26 mouse cellular contexts compared by ENCODE assay signal in the genomic region with DNA sequence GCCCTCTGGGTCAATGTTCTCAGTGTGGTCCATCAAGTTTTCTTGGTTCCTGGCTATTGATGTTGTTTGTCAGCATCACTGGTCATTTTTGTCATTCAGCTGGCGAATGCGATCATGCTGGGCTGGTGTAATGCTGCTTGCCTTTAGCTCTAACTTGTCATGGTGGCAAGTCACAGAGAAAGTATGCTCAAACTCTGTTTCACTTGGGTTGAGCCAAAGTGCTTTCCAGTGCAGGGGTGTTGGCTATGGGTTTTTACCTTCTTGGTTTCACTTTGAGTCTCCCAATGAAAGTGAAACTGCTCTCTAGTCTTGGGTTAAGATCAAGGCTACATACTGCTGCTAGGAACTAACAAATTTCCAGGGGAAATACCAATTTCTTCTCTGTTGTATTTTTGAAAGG. TPM values are rescaled to one million over a fixed set of nuclear protein-coding genes. Genes with fewer than 3 reads are reported as not detected.
DNase-seq lines count a peak whose midpoint lies in the region; ATAC-seq and TF ChIP-seq lines count a peak whose summit lies in the region.
"Had no signal": no experiment of that assay in that cellular context is flagged by ENCODE, and none has a peak within 500 bp of the region (broad histone marks: within the 10 kb centered on the region; RNA-seq: fewer than 3 reads in every experiment).

No protein-coding gene starts in this region.

- H3K9ac ChIP-seq in MEL (ENCODE audit: control insufficient read depth, low read depth, low read length, poor library complexity, severe bottlenecking) = no peak overlapping the region
- no peak overlapping the region for H3K9ac ChIP-seq in midbrain, embryonic 11.5 days (ENCODE audit: low read length)
- H3K9ac ChIP-seq: embryonic facial prominence, embryonic 13.5 days; hindbrain, embryonic 15.5 days; liver, embryonic 14.5 days had no signal

- H3K79me2 ChIP-seq in MEL (ENCODE audit: control insufficient read depth, insufficient read depth, low read length, poor library complexity) = no peaks in the 10 kb centered on the region

- intact Hi-C loops in gastrocnemius, adult 2 months (cut with DNase I) = no loop called here

- no peak for TF ChIP-seq POLR2A in MEL (IDR thresholded peaks at IDR 0.05; ENCODE audit: control insufficient read depth in 1 of 2, insufficient read depth in 1 of 2, low read depth in 1 of 2, low read length in 2 of 2, poor library complexity in 1 of 2)

- no peak for TF ChIP-seq RAD21 in MEL (IDR thresholded peaks at IDR 0.05; ENCODE audit: low read depth, low read length)

- 93% methylated on average over 2 of the region's 2 CpGs for WGBS in midbrain, embryonic 11.5 days

- H3K4me2 ChIP-seq in midbrain, embryonic 11.5 days = no peak overlapping the region
- H3K4me2 ChIP-seq: embryonic facial prominence, embryonic 13.5 days; hindbrain, embryonic 15.5 days had no signal

- H3K9me3 ChIP-seq in MEL (replicated peaks; ENCODE audit: insufficient read depth, low read length) = no peaks in the 10 kb centered on the region
- no peaks in the 10 kb centered on the region for H3K9me3 ChIP-seq in midbrain, embryonic 11.5 days (ENCODE audit: control insufficient read depth, low read length)
- H3K9me3 ChIP-seq: embryonic facial prominence, embryonic 13.5 days; G1E; hindbrain, embryonic 15.5 days; midbrain, embryonic 10.5 days had no signal

- no peak for TF ChIP-seq CTCF in MEL (IDR thresholded peaks at IDR 0.05 in 2 of 3, conservative IDR thresholded peaks at IDR 0.05 in 1 of 3; ENCODE audit: control insufficient read depth in 1 of 3, insufficient read depth in 1 of 3, low read depth in 2 of 3, low read length in 3 of 3, poor library complexity in 1 of 3, severe bottlenecking in 1 of 3)
- no peak for TF ChIP-seq CTCF in gastrocnemius, adult 2 months (IDR thresholded peaks at IDR 0.05)

- TF ChIP-seq EP300 in MEL (IDR thresholded peaks at IDR 0.05; ENCODE audit: low read depth in 1 of 2, low read length in 2 of 2) = no peak

- H3K27me3 ChIP-seq in MEL (ENCODE audit: control insufficient read depth in 1 of 2, insufficient read depth in 2 of 2, low read length in 2 of 2) = peaks cover 0 to 1% of the 10 kb centered on the region in 2 experiments; a peak in 2 of 4 replicates
- no peaks in the 10 kb centered on the region for H3K27me3 ChIP-seq in midbrain, embryonic 11.5 days (ENCODE audit: control insufficient read depth, insufficient read depth, low read length)
- H3K27me3 ChIP-seq: embryonic facial prominence, embryonic 13.5 days; hindbrain, embryonic 15.5 days had no signal

- DNase-seq in B cell, adult 2 months = peak; percentile 33 to 42
- peak; percentile 13 for DNase-seq in MEL (ENCODE audit: low read depth, low spot score)
- peak; percentile 78 for DNase-seq in induced T-regulatory cell, adult 2 months (ENCODE audit: low read depth)
- peak; percentile 13 to 28 for DNase-seq in natural killer cell, adult 2 months (ENCODE audit: low spot score in 2 of 2)
- DNase-seq in midbrain, embryonic 11.5 days (ENCODE audit: low spot score, missing footprints) = no peak
- DNase-seq in thymus, postnatal 25 days = no peak
- no peak for DNase-seq in urinary bladder, adult 2 months (ENCODE audit: low spot score)
- no peak for DNase-seq in gastrocnemius, adult 2 months
- DNase-seq: adrenal gland, postnatal 25 days; cerebellum, adult 2 months; heart, adult 11 months; kidney, adult 11 months; right cerebral cortex, adult 18-20 months had no signal

- no peak for ATAC-seq in midbrain, embryonic 11.5 days (ENCODE audit: low FRiP score)
- ATAC-seq: forebrain, embryonic 16.5 days; lung, postnatal 0 days had no signal

- no peaks in the 10 kb centered on the region; a peak in 1 of 4 replicates for H3K36me3 ChIP-seq in MEL (ENCODE audit: control insufficient read depth in 1 of 2, insufficient read depth in 2 of 2, low read length in 2 of 2)
- no peaks in the 10 kb centered on the region for H3K36me3 ChIP-seq in midbrain, embryonic 11.5 days (ENCODE audit: control insufficient read depth, insufficient read depth, low read length)
- H3K36me3 ChIP-seq: embryonic facial prominence, embryonic 13.5 days; G1E; hindbrain, embryonic 15.5 days; midbrain, embryonic 10.5 days had no signal

- H3K4me3 ChIP-seq in MEL (ENCODE audit: control insufficient read depth in 1 of 2, insufficient read depth in 1 of 2, low read depth in 2 of 2, low read length in 2 of 2) = peak overlapping the region; percentile 26 to 40; a peak in 3 of 4 replicates
- H3K4me3 ChIP-seq in midbrain, embryonic 11.5 days (ENCODE audit: low read depth, low read length) = no peak overlapping the region
- H3K4me3 ChIP-seq in gastrocnemius, adult 2 months = no peak overlapping the region
- H3K4me3 ChIP-seq: embryonic facial prominence, embryonic 13.5 days; hindbrain, embryonic 15.5 days; left cerebral cortex, adult 2 months; midbrain, embryonic 10.5 days had no signal

- H3K4me1 ChIP-seq in MEL (ENCODE audit: control insufficient read depth in 1 of 2, insufficient read depth in 2 of 2, low read length in 2 of 2) = no peaks in the 10 kb centered on the region
- H3K4me1 ChIP-seq in midbrain, embryonic 11.5 days (ENCODE audit: control insufficient read depth, insufficient read depth, low read length) = no peaks in the 10 kb centered on the region
- H3K4me1 ChIP-seq: embryonic facial prominence, embryonic 13.5 days; hindbrain, embryonic 15.5 days; midbrain, embryonic 10.5 days had no signal

- H3K27ac ChIP-seq in MEL (ENCODE audit: control insufficient read depth, low read depth, low read length) = no peak overlapping the region
- no peak overlapping the region for H3K27ac ChIP-seq in midbrain, embryonic 11.5 days (ENCODE audit: low read depth, low read length)
- H3K27ac ChIP-seq in gastrocnemius, adult 2 months = no peak overlapping the region
- H3K27ac ChIP-seq: embryonic facial prominence, embryonic 13.5 days; hindbrain, embryonic 15.5 days; kidney, postnatal 0 days; left cerebral cortex, adult 2 months; liver, embryonic 14.5 days; midbrain, embryonic 10.5 days had no signal

TF ChIP-seq in MEL, 35 proteins besides CTCF, POLR2A, EP300 and RAD21:
- TF ChIP-seq SIN3A (IDR thresholded peaks at IDR 0.05; ENCODE audit: low read length) = no peak
- TF ChIP-seq MAX (IDR thresholded peaks at IDR 0.05; ENCODE audit: low read length) = no peak
- no peak for TF ChIP-seq ETS1 (IDR thresholded peaks at IDR 0.05; ENCODE audit: low read depth, low read length)
- no peak for TF ChIP-seq POLR2AphosphoS2 (IDR thresholded peaks at IDR 0.05; ENCODE audit: low read length)
- TF ChIP-seq MYB (IDR thresholded peaks at IDR 0.05; ENCODE audit: low read depth, low read length) = no peak
- no peak for TF ChIP-seq POLR2AphosphoS5 (IDR thresholded peaks at IDR 0.05; ENCODE audit: borderline replicate concordance, low read depth, low read length)
- TF ChIP-seq NRF1 (IDR thresholded peaks at IDR 0.05; ENCODE audit: insufficient read depth, low read depth, low read length, poor library complexity, severe bottlenecking) = no peak
- no peak for TF ChIP-seq TBP (IDR thresholded peaks at IDR 0.05; ENCODE audit: low read depth, low read length)
- TF ChIP-seq ZKSCAN1 (IDR thresholded peaks at IDR 0.05; ENCODE audit: low read depth, low read length) = no peak
- no peak for TF ChIP-seq MYC (IDR thresholded peaks at IDR 0.05; ENCODE audit: low read depth, low read length)
- no peak for TF ChIP-seq E2F4 (IDR thresholded peaks at IDR 0.05; ENCODE audit: borderline replicate concordance, low read depth, low read length)
- TF ChIP-seq NELFE (IDR thresholded peaks at IDR 0.05; ENCODE audit: low read depth, low read length) = no peak
- TF ChIP-seq BHLHE40 (IDR thresholded peaks at IDR 0.05; ENCODE audit: borderline replicate concordance, low read depth, low read length) = no peak
- TF ChIP-seq SMC3 (IDR thresholded peaks at IDR 0.05; ENCODE audit: low read depth, low read length) = no peak
- TF ChIP-seq GABPA (IDR thresholded peaks at IDR 0.05; ENCODE audit: low read depth, low read length) = no peak
- TF ChIP-seq HCFC1 (IDR thresholded peaks at IDR 0.05; ENCODE audit: low read depth, low read length) = no peak
- no peak for TF ChIP-seq ELF1 (IDR thresholded peaks at IDR 0.05; ENCODE audit: low read depth, low read length)

RNA-seq across cellular contexts. Expression of gene Uts2b, which starts 20.8 kb away (rescaled TPM):
- total RNA-seq in MEL (2012; rRNA removed) = not detected in 2 replicates
- not detected for polyA plus RNA-seq in MEL (2012; ENCODE audit: insufficient read depth in 1 of 2, insufficient read length in 2 of 2, low read depth in 1 of 2, low replicate concordance in 2 of 2, missing spikeins in 1 of 2)
- not detected in 2 replicates for polyA plus RNA-seq in midbrain, embryonic 11.5 days (2014; fragmentation: Nextera tagmentation; extraction: Ambion mirVana)
- polyA plus RNA-seq in urinary bladder, adult 2 months (2012; rRNA removed) = 0.32 and 0.45 TPM in 2 replicates
- total RNA-seq in gastrocnemius, adult 2 months (2021) = not detected
- total RNA-seq: adrenal gland, postnatal 25 days; G1E; layer of hippocampus, adult 18-20 months; left cerebral cortex, adult 2 months had no signal
- polyA plus RNA-seq: forebrain, embryonic 16.5 days; G1E; kidney, postnatal 0 days; limb, embryonic 11.5 days; liver, embryonic 14.5 days; midbrain, embryonic 10.5 days; testis, adult 2 months had no signal

RNA-seq across cellular contexts. Expression of gene Ccdc50, which starts 39.4 kb away (rescaled TPM):
- total RNA-seq in MEL (2012; rRNA removed) = 15.1 and 22.2 TPM in 2 replicates
- 10 to 100 TPM; 20.4 to 30.6 TPM for polyA plus RNA-seq in MEL (2012; ENCODE audit: insufficient read depth in 1 of 2, insufficient read length in 2 of 2, low read depth in 1 of 2, low replicate concordance in 2 of 2, missing spikeins in 1 of 2)
- polyA plus RNA-seq in midbrain, embryonic 11.5 days (2014; fragmentation: Nextera tagmentation; extraction: Ambion mirVana) = 74.9 and 77.1 TPM in 2 replicates
- polyA plus RNA-seq in urinary bladder, adult 2 months (2012; rRNA removed) = 40.9 and 41.3 TPM in 2 replicates
- total RNA-seq in gastrocnemius, adult 2 months (2021) = 10 to 100 TPM; 78.4 to 82.4 TPM

RNA-seq across cellular contexts. Expression of gene Ostn, which starts 41.9 kb away (rescaled TPM):
- not detected in 2 replicates for total RNA-seq in MEL (2012; rRNA removed)
- not detected for polyA plus RNA-seq in MEL (2012; ENCODE audit: insufficient read depth in 1 of 2, insufficient read length in 2 of 2, low read depth in 1 of 2, low replicate concordance in 2 of 2, missing spikeins in 1 of 2)
- not detected in 2 replicates for polyA plus RNA-seq in midbrain, embryonic 11.5 days (2014; fragmentation: Nextera tagmentation; extraction: Ambion mirVana)
- polyA plus RNA-seq in urinary bladder, adult 2 months (2012; rRNA removed) = not detected in 2 replicates
- total RNA-seq in gastrocnemius, adult 2 months (2021) = 10 to 100 TPM; 11.8 to 11.9 TPM
- total RNA-seq: adrenal gland, postnatal 25 days; G1E; layer of hippocampus, adult 18-20 months; left cerebral cortex, adult 2 months had no signal
- polyA plus RNA-seq: forebrain, embryonic 16.5 days; G1E; heart, embryonic 16.5 days; hindbrain, embryonic 15.5 days; kidney, postnatal 0 days; limb, embryonic 11.5 days; liver, embryonic 14.5 days; lung, postnatal 0 days; midbrain, embryonic 10.5 days; testis, adult 2 months had no signal

Comparison
In these comparisons a context has a peak if more than half of its experiments do, and no peak if none do; other contexts are left out.
1. DNase-seq: peak in B cell, adult 2 months (2 of 2), MEL (single experiment), induced T-regulatory cell, adult 2 months (single experiment) and natural killer cell, adult 2 months (2 of 2); none in midbrain, embryonic 11.5 days (single experiment), thymus, postnatal 25 days (single experiment), urinary bladder, adult 2 months (single experiment) and gastrocnemius, adult 2 months (single experiment).
2. H3K4me3 ChIP-seq: peak in MEL (2 of 2); none in midbrain, embryonic 11.5 days (single experiment) and gastrocnemius, adult 2 months (single experiment).